Mouse (Mus musculus) neural tube, embryonic 12.5 days (tissue): Measurements from ENCODE around the gene Prkce. TPM values are rescaled to one million over a fixed set of nuclear protein-coding genes. Genes with fewer than 3 reads are reported as not detected.
A peak's percentile ranks its signal among the peaks of the same experiment; 100 is the strongest.

Experiments
- ATAC-seq: fragments of 200-750 bp; cut with Nextera tagmentation; 2 replicates; pipeline ENCODE4 v1.8.0; 2017; ENCODE audit warnings: low read depth, mild to moderate bottlenecking, moderate TSS enrichment, moderate library complexity; ENCODE audit not compliant: low FRiP score
- H3K27ac ChIP-seq: fragments of 300-500 bp; sonication (generic); 2 replicates; pipeline ENCODE4 v1.5.1; 2016
- H3K27me3 ChIP-seq: fragments of 300-500 bp; sonication (generic); replicated peaks from 2 replicates; pipeline ENCODE4 v1.6.1; 2016; ENCODE audit warnings: mild to moderate bottlenecking
- H3K36me3 ChIP-seq: fragments of 300-500 bp; sonication (generic); 2 replicates; pipeline ENCODE4 v1.6.1; 2016; ENCODE audit warnings: mild to moderate bottlenecking
- H3K4me1 ChIP-seq: fragments of 300-500 bp; sonication (generic); 2 replicates; pipeline ENCODE4 v1.6.1; 2016
- H3K4me2 ChIP-seq: fragments of 300-500 bp; sonication (generic); replicated peaks from 2 replicates; pipeline ENCODE4 v1.6.1; 2016; ENCODE audit warnings: mild to moderate bottlenecking
- H3K4me3 ChIP-seq: fragments of 300-500 bp; sonication (generic); 2 replicates; pipeline ENCODE4 v1.5.1; 2016
- H3K9ac ChIP-seq: fragments of 300-500 bp; sonication (generic); 2 replicates; pipeline ENCODE4 v1.6.1; 2016; ENCODE audit warnings: mild to moderate bottlenecking
- H3K9me3 ChIP-seq: fragments of 300-500 bp; sonication (generic); 2 replicates; pipeline ENCODE4 v1.6.1; 2016; ENCODE audit warnings: mild to moderate bottlenecking
- WGBS: fragments of 180-500 bp; shearing (Covaris S2); methylation state at CpG from one replicate; pipeline ENCODE4 v1.1.7; 2016; 5-methylcytosine and 5-hydroxymethylcytosine counted together
- polyA plus RNA-seq: library from polyadenylated mRNA; unstranded; fragments of >200 nt; fragmentation: Nextera tagmentation; extraction: Ambion mirVana; gene quantifications from 2 replicates; pipeline ENCODE4 v1.2.1, GENCODE M21; 2016

The Prkce gene
- polyA plus RNA-seq, 1 experiment from 2014 or later, result 20.7 TPM

GRCm38 (mm10) chr17:86230141-86230633 lies 62.6 kb downstream of the Prkce start:
- 88% methylated on average over 16 of the region's 16 CpGs for WGBS
- Histone ChIP-seq H3K4me2 (no peak overlapping the region), H3K36me3 (no peaks in the 10 kb centered on the region), H3K27ac (no peak overlapping the region), H3K27me3 (no peaks in the 10 kb centered on the region), H3K9me3 (peaks cover 5% of the 10 kb centered on the region; the same call in 1 of the 2 replicates), H3K4me1 (0 out of 2 replicates have a peak, but pooled peaks cover 7% of the 10 kb centered on the region), H3K9ac (no peak overlapping the region), H3K4me3 (no peak overlapping the region)
- ATAC-seq, result no peak

GRCm38 (mm10) chr17:86231741-86232179 lies 64.2 kb downstream of the Prkce start:
- Histone ChIP-seq H3K4me3 (no peak overlapping the region), H3K4me1 (0 out of 2 replicates have a peak, but pooled peaks cover 7% of the 10 kb centered on the region), H3K36me3 (no peaks in the 10 kb centered on the region), H3K27me3 (no peaks in the 10 kb centered on the region), H3K9ac (no peak overlapping the region), H3K27ac (no peak overlapping the region), H3K4me2 (no peak overlapping the region), H3K9me3 (peaks cover 5% of the 10 kb centered on the region; the same call in 1 of the 2 replicates)
- WGBS, result 79% methylated on average over 12 of the region's 12 CpGs
- ATAC-seq, result peak; percentile 62

DNA sequence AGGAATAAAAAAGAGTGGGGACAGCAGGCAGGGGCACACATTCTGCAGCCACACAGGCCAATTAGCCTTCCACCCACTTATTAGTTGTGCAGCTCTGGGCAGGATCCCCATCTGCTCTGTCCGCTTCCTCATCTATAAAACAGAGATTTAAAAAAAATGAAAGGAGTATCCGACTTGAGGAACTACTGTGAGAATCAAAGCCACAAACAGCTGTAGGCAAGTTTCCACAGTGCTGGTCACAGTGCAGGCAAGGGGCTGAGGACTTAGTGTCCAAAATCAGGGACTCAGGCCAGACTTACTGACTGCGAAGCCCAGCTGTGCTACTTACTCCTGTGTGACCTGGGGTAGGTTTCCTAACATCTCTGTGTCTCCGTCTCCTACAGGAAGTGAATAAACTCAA lies 64.7 kb downstream of the Prkce start:
- Histone ChIP-seq H3K27ac (no peak overlapping the region), H3K4me3 (no peak overlapping the region), H3K9ac (no peak overlapping the region), H3K4me1 (0 out of 2 replicates have a peak, but pooled peaks cover 7% of the 10 kb centered on the region), H3K27me3 (no peaks in the 10 kb centered on the region), H3K9me3 (peaks cover 5% of the 10 kb centered on the region; the same call in 1 of the 2 replicates), H3K36me3 (no peaks in the 10 kb centered on the region), H3K4me2 (no peak overlapping the region)
- 88% methylated on average over 4 of the region's 4 CpGs for WGBS
- no peak for ATAC-seq

DNA sequence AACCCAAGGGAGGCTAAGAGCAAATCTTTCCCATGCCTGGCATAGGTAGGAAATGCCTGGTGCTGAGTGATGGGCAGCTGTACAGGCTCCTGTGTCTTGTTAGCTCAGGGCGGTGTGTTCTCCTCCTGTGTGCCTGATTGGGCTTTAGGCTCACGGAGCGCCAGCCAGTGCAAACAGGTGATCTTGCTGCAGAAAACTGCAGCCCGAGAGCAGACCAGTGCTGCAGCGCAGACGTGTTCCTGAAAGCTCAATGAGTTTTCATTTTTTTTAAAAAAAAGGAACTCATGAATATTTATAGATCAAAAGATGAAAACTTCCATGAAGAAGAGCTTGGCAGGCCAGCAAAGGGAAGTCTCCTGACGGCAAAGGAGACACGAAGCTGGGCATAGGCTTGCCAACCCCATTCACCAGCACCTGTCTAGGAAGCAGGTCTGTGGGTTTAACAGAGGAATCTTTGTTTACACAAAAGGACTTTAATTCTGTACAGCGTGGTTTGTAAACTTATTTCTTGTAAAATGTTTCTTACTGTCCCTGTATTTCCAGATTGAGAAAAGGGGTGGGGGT lies 67.1 kb downstream of the Prkce start:
- Histone ChIP-seq H3K9ac (no peak overlapping the region), H3K4me2 (no peak overlapping the region), H3K4me1 (0 out of 2 replicates have a peak, but pooled peaks cover 7% of the 10 kb centered on the region), H3K4me3 (no peak overlapping the region), H3K9me3 (peaks cover 5% of the 10 kb centered on the region; the same call in 1 of the 2 replicates), H3K36me3 (no peaks in the 10 kb centered on the region), H3K27ac (no peak overlapping the region), H3K27me3 (no peaks in the 10 kb centered on the region)
- 85% methylated on average over 9 of the region's 9 CpGs for WGBS
- no peak for ATAC-seq

DNA sequence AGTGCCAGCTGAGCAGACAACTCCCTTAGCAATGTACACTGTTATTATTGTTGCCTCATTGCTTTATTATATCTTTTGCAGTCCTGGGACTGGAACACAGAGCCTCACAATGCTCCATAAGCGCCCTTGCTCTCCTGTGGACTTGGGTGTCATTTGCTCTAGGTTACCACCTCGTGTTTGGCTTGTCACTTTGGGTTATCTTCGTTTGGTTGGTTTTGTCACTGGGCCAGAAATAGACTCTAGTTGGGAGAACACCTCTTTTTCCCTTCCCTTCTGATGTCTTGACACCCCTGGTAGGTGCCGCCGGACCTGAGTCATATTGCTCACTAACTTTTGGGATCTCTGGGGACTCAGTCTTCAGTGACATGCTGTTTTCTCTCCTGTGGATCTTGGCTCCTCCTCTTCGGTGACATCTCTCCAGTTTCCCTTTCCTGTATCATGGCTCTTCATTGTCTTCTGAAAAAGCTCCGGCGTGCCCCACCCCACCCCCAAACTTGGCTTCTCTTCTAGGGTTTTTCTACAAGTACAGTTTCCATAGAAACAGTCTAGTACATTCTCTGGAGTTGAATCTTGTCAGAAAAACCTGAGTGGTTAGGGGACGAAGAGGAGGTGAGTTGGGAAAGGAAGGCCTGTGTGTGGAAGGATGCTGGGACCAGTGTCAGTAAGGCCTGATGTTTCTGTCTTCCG lies 68.6 kb downstream of the Prkce start:
- WGBS, result 87% methylated on average over 10 of the region's 10 CpGs
- no peak for ATAC-seq
- Histone ChIP-seq H3K4me2 (no peak overlapping the region), H3K9ac (no peak overlapping the region), H3K4me3 (no peak overlapping the region), H3K9me3 (peaks cover 5% of the 10 kb centered on the region; the same call in 1 of the 2 replicates), H3K36me3 (no peaks in the 10 kb centered on the region), H3K27ac (no peak overlapping the region), H3K27me3 (no peaks in the 10 kb centered on the region), H3K4me1 (0 out of 2 replicates have a peak, but pooled peaks cover 7% of the 10 kb centered on the region)

- Histone ChIP-seq H3K4me2 (no peak overlapping the region), H3K4me1 (no peaks in the 10 kb centered on the region), H3K9ac (no peak overlapping the region), H3K27me3 (no peaks in the 10 kb centered on the region), H3K4me3 (no peak overlapping the region), H3K9me3 (peaks cover 5% of the 10 kb centered on the region; the same call in 1 of the 2 replicates), H3K36me3 (no peaks in the 10 kb centered on the region), H3K27ac (no peak overlapping the region)
- WGBS, result 91% methylated on average over 16 of the region's 16 CpGs
- no peak for ATAC-seq
These were observed 69.5 kb downstream of the Prkce start for GRCm38 (mm10) chr17:86236861-86237763.

GRCm38 (mm10) chr17:86242291-86242690 lies 74.7 kb downstream of the Prkce start:
- Histone ChIP-seq H3K27ac (no peak overlapping the region), H3K9me3 (no peaks in the 10 kb centered on the region), H3K4me2 (no peak overlapping the region), H3K9ac (no peak overlapping the region), H3K4me1 (no peaks in the 10 kb centered on the region), H3K27me3 (no peaks in the 10 kb centered on the region), H3K36me3 (no peaks in the 10 kb centered on the region), H3K4me3 (no peak overlapping the region)
- WGBS, result 87% methylated on average over 9 of the region's 9 CpGs
- ATAC-seq, result no peak

GRCm38 (mm10) chr17:86243109-86243527 lies 75.5 kb downstream of the Prkce start:
- Histone ChIP-seq H3K4me3 (no peak overlapping the region), H3K4me1 (no peaks in the 10 kb centered on the region), H3K4me2 (no peak overlapping the region), H3K27ac (no peak overlapping the region), H3K9me3 (no peaks in the 10 kb centered on the region), H3K36me3 (no peaks in the 10 kb centered on the region), H3K27me3 (no peaks in the 10 kb centered on the region), H3K9ac (no peak overlapping the region)
- ATAC-seq, result no peak
- WGBS, result 88% methylated on average over 16 of the region's 16 CpGs

- Histone ChIP-seq H3K4me2 (no peak overlapping the region), H3K4me1 (no peaks in the 10 kb centered on the region), H3K9ac (no peak overlapping the region), H3K36me3 (no peaks in the 10 kb centered on the region), H3K27me3 (no peaks in the 10 kb centered on the region), H3K9me3 (no peaks in the 10 kb centered on the region), H3K27ac (no peak overlapping the region), H3K4me3 (no peak overlapping the region)
- no peak for ATAC-seq
- 92% methylated on average over 5 of the region's 5 CpGs for WGBS
These were observed 76.8 kb downstream of the Prkce start for GRCm38 (mm10) chr17:86244397-86244796.

GRCm38 (mm10) chr17:86248832-86249231 lies 81.2 kb downstream of the Prkce start:
- Histone ChIP-seq H3K9me3 (no peaks in the 10 kb centered on the region), H3K9ac (no peak overlapping the region), H3K4me1 (no peaks in the 10 kb centered on the region), H3K27me3 (no peaks in the 10 kb centered on the region), H3K27ac (no peak overlapping the region), H3K4me2 (no peak overlapping the region), H3K36me3 (no peaks in the 10 kb centered on the region), H3K4me3 (no peak overlapping the region)
- no peak for ATAC-seq
- WGBS, result 92% methylated on average over 8 of the region's 8 CpGs

GRCm38 (mm10) chr17:86249499-86250405 lies 82.2 kb downstream of the Prkce start:
- no peak for ATAC-seq
- H3K9me3 ChIP-seq, result peaks cover 5% of the 10 kb centered on the region; the same call in 1 of the 2 replicates
- H3K9ac ChIP-seq, result no peak overlapping the region
- WGBS, result 87% methylated on average over 21 of the region's 21 CpGs
- no peak overlapping the region for H3K4me3 ChIP-seq
- no peak overlapping the region for H3K4me2 ChIP-seq
- H3K27ac ChIP-seq, result no peak overlapping the region
- no peaks in the 10 kb centered on the region for H3K4me1 ChIP-seq
- H3K27me3 ChIP-seq, result no peaks in the 10 kb centered on the region
- H3K36me3 ChIP-seq, result 0 out of 2 replicates have a peak, but pooled peaks cover 3% of the 10 kb centered on the region
